ENCODE assay signal across 22 mouse cellular contexts in genomic region chr13:58524581-58524980, GRCm38 (mm10).
A peak's percentile ranks its signal among the peaks of the same experiment; 100 is the strongest.
DNase-seq lines count a peak whose midpoint lies in the region; ATAC-seq and TF ChIP-seq lines count a peak whose summit lies in the region.
"Had no signal": no experiment of that assay in that cellular context is flagged by ENCODE, and none has a peak within 500 bp of the region (broad histone marks: within the 10 kb centered on the region; RNA-seq: fewer than 3 reads in every experiment).

No protein-coding gene starts in this region.

- TF ChIP-seq CTCF in forebrain, postnatal 0 days (IDR thresholded peaks at IDR 0.05; ENCODE audit: low read depth) = peak; percentile 6; the same call in 1 of the 2 replicates
- TF ChIP-seq CTCF in kidney, adult 2 months (conservative IDR thresholded peaks at IDR 0.05; ENCODE audit: insufficient read depth, insufficient read length, low read depth, low read length) = no peak

- no peak overlapping the region for H3K9ac ChIP-seq in forebrain, postnatal 0 days
- no peak overlapping the region; the same call in 1 of the 2 replicates for H3K9ac ChIP-seq in liver, embryonic 11.5 days (ENCODE audit: low read depth, low read length)
- H3K9ac ChIP-seq in hindbrain, embryonic 16.5 days (ENCODE audit: low read depth, low read length) = no peak overlapping the region
- H3K9ac ChIP-seq: heart, embryonic 13.5 days; hindbrain, embryonic 13.5 days; intestine, embryonic 15.5 days had no signal

- TF ChIP-seq POLR2A in kidney, adult 2 months (IDR thresholded peaks at IDR 0.05; ENCODE audit: low read depth, low read length) = no peak

- H3K4me2 ChIP-seq in forebrain, postnatal 0 days (ENCODE audit: low read depth) = no peak overlapping the region
- peak overlapping the region; percentile 70 for H3K4me2 ChIP-seq in liver, embryonic 11.5 days
- no peak overlapping the region for H3K4me2 ChIP-seq in hindbrain, embryonic 16.5 days (ENCODE audit: low read length)
- H3K4me2 ChIP-seq: hindbrain, embryonic 13.5 days; intestine, embryonic 15.5 days had no signal

- ATAC-seq in forebrain, postnatal 0 days = no peak
- ATAC-seq in liver, embryonic 11.5 days (replicated peaks; ENCODE audit: low FRiP score) = no peak
- ATAC-seq in megakaryocyte progenitor cell, adult 5-6 weeks (replicated peaks; ENCODE audit: poor library complexity) = 0 out of 2 replicates have a peak, but pooled peaks have one; percentile 23
- ATAC-seq in hindbrain, embryonic 16.5 days = no peak
- ATAC-seq: CD4-positive, CD25-positive, alpha-beta regulatory T cell, adult 4 months; forebrain, embryonic 16.5 days; intestine, embryonic 15.5 days; Patski had no signal

- H3K4me1 ChIP-seq in forebrain, postnatal 0 days (ENCODE audit: insufficient read depth) = no peaks in the 10 kb centered on the region
- H3K4me1 ChIP-seq in forebrain, embryonic 10.5 days = peaks cover 23% of the 10 kb centered on the region
- H3K4me1 ChIP-seq in liver, embryonic 11.5 days (replicated peaks; ENCODE audit: control insufficient read depth, insufficient read depth, low read length) = peaks cover 27% of the 10 kb centered on the region
- no peaks in the 10 kb centered on the region for H3K4me1 ChIP-seq in hindbrain, embryonic 16.5 days (ENCODE audit: control insufficient read depth, insufficient read depth, low read depth, low read length)
- no peaks in the 10 kb centered on the region for H3K4me1 ChIP-seq in kidney, adult 2 months (ENCODE audit: control insufficient read depth, insufficient read depth, low read length)

- H3K27ac ChIP-seq in forebrain, postnatal 0 days (ENCODE audit: low read depth, low read length) = no peak overlapping the region
- no peak overlapping the region for H3K27ac ChIP-seq in forebrain, embryonic 10.5 days
- H3K27ac ChIP-seq in liver, embryonic 11.5 days (ENCODE audit: low read depth, low read length) = peak overlapping the region; percentile 86; the same call in 1 of the 2 replicates
- no peak overlapping the region for H3K27ac ChIP-seq in hindbrain, embryonic 16.5 days (ENCODE audit: low read depth, low read length)
- no peak overlapping the region for H3K27ac ChIP-seq in kidney, adult 2 months (ENCODE audit: insufficient read depth, low read depth, low read length)
- H3K27ac ChIP-seq: heart, embryonic 13.5 days; hindbrain, embryonic 13.5 days; intestine, embryonic 15.5 days; kidney, postnatal 0 days had no signal

- no peaks in the 10 kb centered on the region for H3K9me3 ChIP-seq in forebrain, postnatal 0 days (ENCODE audit: low read length)
- H3K9me3 ChIP-seq in forebrain, embryonic 10.5 days = no peaks in the 10 kb centered on the region
- no peaks in the 10 kb centered on the region for H3K9me3 ChIP-seq in liver, embryonic 11.5 days (ENCODE audit: control insufficient read depth, low read length)
- no peaks in the 10 kb centered on the region for H3K9me3 ChIP-seq in hindbrain, embryonic 16.5 days (ENCODE audit: control insufficient read depth, low read length)
- H3K9me3 ChIP-seq: hindbrain, embryonic 13.5 days; intestine, embryonic 15.5 days had no signal

- H3K27me3 ChIP-seq in forebrain, postnatal 0 days (ENCODE audit: insufficient read depth, low read length) = no peaks in the 10 kb centered on the region
- peaks cover 27% of the 10 kb centered on the region for H3K27me3 ChIP-seq in forebrain, embryonic 10.5 days (ENCODE audit: poor library complexity, severe bottlenecking)
- H3K27me3 ChIP-seq in liver, embryonic 11.5 days (replicated peaks; ENCODE audit: control insufficient read depth, insufficient read depth, low read length) = peaks cover 3% of the 10 kb centered on the region; the same call in 1 of the 2 replicates
- no peaks in the 10 kb centered on the region; the same call in 1 of the 2 replicates for H3K27me3 ChIP-seq in hindbrain, embryonic 16.5 days (replicated peaks; ENCODE audit: control insufficient read depth, insufficient read depth, low read length)
- peaks cover 3% of the 10 kb centered on the region; the same call in 1 of the 2 replicates for H3K27me3 ChIP-seq in kidney, adult 2 months (replicated peaks; ENCODE audit: control insufficient read depth, insufficient read depth, low read length)
- H3K27me3 ChIP-seq: Patski had no signal

- no peaks in the 10 kb centered on the region for H3K36me3 ChIP-seq in forebrain, postnatal 0 days (ENCODE audit: insufficient read depth)
- no peaks in the 10 kb centered on the region for H3K36me3 ChIP-seq in forebrain, embryonic 10.5 days (replicated peaks)
- no peaks in the 10 kb centered on the region for H3K36me3 ChIP-seq in liver, embryonic 11.5 days (ENCODE audit: control insufficient read depth, insufficient read depth, low read length)
- H3K36me3 ChIP-seq in hindbrain, embryonic 16.5 days (ENCODE audit: control insufficient read depth, insufficient read depth, low read length) = no peaks in the 10 kb centered on the region
- no peaks in the 10 kb centered on the region for H3K36me3 ChIP-seq in kidney, adult 2 months (ENCODE audit: control insufficient read depth, insufficient read depth, low read length)
- H3K36me3 ChIP-seq: heart, embryonic 13.5 days; hindbrain, embryonic 13.5 days; intestine, embryonic 15.5 days had no signal

- no peak for DNase-seq in forebrain, postnatal 0 days
- no peak for DNase-seq in forebrain, embryonic 10.5 days (ENCODE audit: extremely low spot score, low spot score)
- peak; percentile 29 for DNase-seq in ES-CJ7 (ENCODE audit: low read depth, low spot score)
- DNase-seq in liver, embryonic 11.5 days (ENCODE audit: low spot score) = no peak
- no peak for DNase-seq in thymus, adult 18-20 months
- no peak for DNase-seq in kidney, adult 2 months
- DNase-seq: adrenal gland, postnatal 36 days; cerebellum, adult 11-12 months; cerebellum, postnatal 14 days; embryo, embryonic 11 days; left cerebral cortex, postnatal 4 days; right cerebral cortex, postnatal 4 days; thymus, postnatal 14 days had no signal

- no peak overlapping the region for H3K4me3 ChIP-seq in forebrain, postnatal 0 days (ENCODE audit: low read depth, low read length)
- H3K4me3 ChIP-seq in forebrain, embryonic 10.5 days = no peak overlapping the region
- H3K4me3 ChIP-seq in liver, embryonic 11.5 days (ENCODE audit: low read depth, low read length) = peak overlapping the region; percentile 32
- no peak overlapping the region for H3K4me3 ChIP-seq in hindbrain, embryonic 16.5 days (ENCODE audit: low read length)
- H3K4me3 ChIP-seq in kidney, adult 2 months (ENCODE audit: insufficient read depth, low read depth, low read length) = no peak overlapping the region
- H3K4me3 ChIP-seq: heart, embryonic 13.5 days; hindbrain, embryonic 13.5 days; intestine, embryonic 15.5 days had no signal

- WGBS in forebrain, postnatal 0 days = 93% methylated on average over 3 of the region's 3 CpGs
- WGBS in forebrain, embryonic 10.5 days = 90% methylated on average over 3 of the region's 3 CpGs
- WGBS in liver, embryonic 11.5 days = 72% methylated on average over 3 of the region's 3 CpGs
- WGBS in hindbrain, embryonic 16.5 days = 91% methylated on average over 3 of the region's 3 CpGs
- 90% methylated on average over 3 of the region's 3 CpGs for whole genome bisulfite sequencing in kidney, adult 2 months
